Mouse (Mus musculus) stomach, postnatal 0 days (tissue): ENCODE results near the gene Map1b.

Experiments used
- CTCF ChIP-seq: IDR thresholded peaks from 2 replicates; pipeline ENCODE4 v1.5.1; 2016; ENCODE audit warnings: antibody characterized with exemption, low read depth, mild to moderate bottlenecking, moderate library complexity
- EP300 ChIP-seq: optimal IDR thresholded peaks from 2 replicates; pipeline ENCODE3; 2016; ENCODE audit warnings: antibody characterized with exemption

GRCm38 (mm10) chr13:99557813-99558212 is 41.5 kb upstream of the Map1b start:
- no peak for TF ChIP-seq CTCF
- no peak for TF ChIP-seq EP300
